In genomic region chr13:106936256-106937137, GRCm38 (mm10) we compare ENCODE assay signal across 8 mouse cellular contexts. TPM values are rescaled to one million over a fixed set of nuclear protein-coding genes. Genes with fewer than 3 reads are reported as not detected.
A peak's percentile ranks its signal among the peaks of the same experiment; 100 is the strongest.
DNase-seq lines count a peak whose midpoint lies in the region; ATAC-seq lines count a peak whose summit lies in the region.

Gene Ipo11 (minus strand): TSS chr13:106936958.

- H3K9me3 ChIP-seq in intestine, embryonic 14.5 days (ENCODE audit: control insufficient read depth, low read length): no peaks in the 10 kb centered on the region

- intact Hi-C loops in left cerebral cortex, postnatal 14 days (cut with DNase I): no loop called here

- H3K27ac ChIP-seq in intestine, embryonic 14.5 days (ENCODE audit: low read depth): peak within 1 kb of the TSS; percentile 83

- peaks cover 6% of the 10 kb centered on the region for H3K4me1 ChIP-seq in intestine, embryonic 14.5 days (replicated peaks; ENCODE audit: control insufficient read depth, insufficient read depth, low read length)

- DNase-seq in adrenal gland, adult 18-20 months (ENCODE audit: low spot score in 2 of 2): peak; percentile 83 to 88
- peak; percentile 99 for DNase-seq in embryo, embryonic 11 days
- peak; percentile 86 for DNase-seq in gastrocnemius, postnatal 25 days
- peak; percentile 96 for DNase-seq in intestine, embryonic 14.5 days (ENCODE audit: low spot score)
- peak; percentile 95 for DNase-seq in left cerebral cortex, postnatal 14 days (ENCODE audit: low spot score in 2 of 2)
- DNase-seq in mesoderm, embryonic 11.5 days (ENCODE audit: low read depth, low spot score): peak; percentile 96
- peak; percentile 88 to 94 for DNase-seq in right cerebral cortex, postnatal 36 days (ENCODE audit: low spot score in 2 of 2)
- DNase-seq in yolk sac, embryonic 10.5 days (ENCODE audit: low spot score): peak; percentile 92

- peak within 1 kb of the TSS; percentile 91 for H3K9ac ChIP-seq in intestine, embryonic 14.5 days (ENCODE audit: low read length)

- H3K4me3 ChIP-seq in intestine, embryonic 14.5 days (ENCODE audit: low read depth, low read length): peak within 1 kb of the TSS; percentile 94

- ATAC-seq in intestine, embryonic 14.5 days (replicated peaks; ENCODE audit: low FRiP score, low TSS enrichment, low read depth): peak; percentile 96

- under 1% methylated on average over 84 of the region's 84 CpGs for WGBS in intestine, embryonic 14.5 days

- peak within 1 kb of the TSS; percentile 67 for H3K4me2 ChIP-seq in intestine, embryonic 14.5 days (ENCODE audit: low read length)

- H3K36me3 ChIP-seq in intestine, embryonic 14.5 days (ENCODE audit: control insufficient read depth, insufficient read depth, low read length): no peaks in the 10 kb centered on the region

- H3K27me3 ChIP-seq in intestine, embryonic 14.5 days (replicated peaks; ENCODE audit: control insufficient read depth, insufficient read depth, low read length): no peaks in the 10 kb centered on the region

RNA-seq across cellular contexts. Expression of gene Ipo11, which starts in this region (rescaled TPM):
- total RNA-seq in adrenal gland, adult 18-20 months (2021): 10 to 100 TPM; 31.9 to 36.7 TPM
- 10 to 100 TPM; 16.5 TPM for total RNA-seq in gastrocnemius, postnatal 25 days (2021)
- 57.7 and 59.9 TPM in 2 replicates for polyA plus RNA-seq in intestine, embryonic 14.5 days (2014; fragmentation: Nextera tagmentation; extraction: Ambion mirVana)
- total RNA-seq in left cerebral cortex, postnatal 14 days (2021): 10 to 100 TPM; 61.1 to 62.2 TPM

Comparison
In these comparisons a context has a peak if more than half of its experiments do, and no peak if none do; other contexts are left out.
1. Peak in every context shown above with its lines: DNase-seq, ATAC-seq, H3K4me3 ChIP-seq and H3K27ac ChIP-seq.